Mouse (Mus musculus): ENCODE measurements around the gene Lax1. TPM values are rescaled to one million over a fixed set of nuclear protein-coding genes. Genes with fewer than 3 reads are reported as not detected.

Gene Lax1
- total RNA-seq (2021), result 1 to 10 TPM in 1 of 2 experiments, under 1 TPM in 1; 0.35 to 3.5 TPM
- long read RNA-seq, experiment 1, partial matches to known transcripts, result 0 of 1 reads
- long read RNA-seq, experiment 1, other reads (novel, unspliced or antisense), result 0 of 1 reads
- long read RNA-seq, experiment 2, partial matches to known transcripts, result 0 of 1 reads
- long read RNA-seq, experiment 2, other reads (novel, unspliced or antisense), result 1 of 1 reads

- peak in 1 of 2 experiments; percentile 27 for DNase-seq
Measured at GRCm38 (mm10) chr1:133689897-133690296, at the start of gene Lax1. TSS of gene Lax1 (minus strand) at chr1:133690108.

GRCm38 (mm10) chr1:133736664-133737063 lies 46.8 kb upstream of the Lax1 start:
- no peak for DNase-seq

GRCm38 (mm10) chr1:133735995-133736652 lies 46.2 kb upstream of the Lax1 start:
- peak; percentile 55 to 74 for DNase-seq

- DNase-seq, result no peak
Measured at GRCm38 (mm10) chr1:133732814-133733213, 42.9 kb upstream of the Lax1 start.

GRCm38 (mm10) chr1:133728339-133728738 lies 38.4 kb upstream of the Lax1 start:
- no peak for DNase-seq

GRCm38 (mm10) chr1:133720342-133720741 lies 30.4 kb upstream of the Lax1 start:
- no peak for DNase-seq

GRCm38 (mm10) chr1:133718786-133719185 lies 28.9 kb upstream of the Lax1 start:
- DNase-seq, result no peak

- no peak for DNase-seq
Measured at GRCm38 (mm10) chr1:133718296-133718695, 28.4 kb upstream of the Lax1 start.

GRCm38 (mm10) chr1:133716464-133716863 lies 26.6 kb upstream of the Lax1 start:
- peak; percentile 16 to 26 for DNase-seq

GRCm38 (mm10) chr1:133715191-133715590 lies 25.3 kb upstream of the Lax1 start:
- DNase-seq, result no peak

GRCm38 (mm10) chr1:133713009-133713370 lies 23.1 kb upstream of the Lax1 start:
- DNase-seq, result peak in 1 of 2 experiments; percentile 44

GRCm38 (mm10) chr1:133712288-133713008 lies 22.5 kb upstream of the Lax1 start:
- DNase-seq, result no peak

GRCm38 (mm10) chr1:133711376-133711775 lies 21.5 kb upstream of the Lax1 start:
- no peak for DNase-seq

GRCm38 (mm10) chr1:133710895-133711294 lies 21.0 kb upstream of the Lax1 start:
- DNase-seq, result peak in 1 of 2 experiments; percentile 27

GRCm38 (mm10) chr1:133709292-133709691 lies 19.4 kb upstream of the Lax1 start:
- DNase-seq, result no peak

- peak; percentile 21 to 42 for DNase-seq
Measured at GRCm38 (mm10) chr1:133701824-133702223, 11.9 kb upstream of the Lax1 start.

- DNase-seq, result no peak
Measured at GRCm38 (mm10) chr1:133697935-133698620, 8.2 kb upstream of the Lax1 start.

- peak; percentile 29 to 36 for DNase-seq
Measured at GRCm38 (mm10) chr1:133695901-133696300, 6.0 kb upstream of the Lax1 start.

GRCm38 (mm10) chr1:133694876-133695275 lies 5.0 kb upstream of the Lax1 start:
- peak; percentile 40 to 70 for DNase-seq

GRCm38 (mm10) chr1:133694301-133694700 lies 4.4 kb upstream of the Lax1 start:
- DNase-seq, result no peak

- no peak for DNase-seq
Measured at GRCm38 (mm10) chr1:133693536-133694114, 3.7 kb upstream of the Lax1 start.

- DNase-seq, result no peak
Measured at GRCm38 (mm10) chr1:133692195-133692594, 2.3 kb upstream of the Lax1 start.

All from heart, adult 18-20 months (tissue).